Mouse (Mus musculus): ENCODE results near the gene Ksr2. TPM values are rescaled to one million over a fixed set of nuclear protein-coding genes. Genes with fewer than 3 reads are reported as not detected.
"Not testable (repeated sequence)": the region's sequence is repeated elsewhere in the genome, so short reads cannot be mapped to it uniquely, and the experiment has no call there.

The Ksr2 gene
- total RNA-seq, 2 experiments from 2014 or later, result 0.02 TPM; not detected in 1

DNA sequence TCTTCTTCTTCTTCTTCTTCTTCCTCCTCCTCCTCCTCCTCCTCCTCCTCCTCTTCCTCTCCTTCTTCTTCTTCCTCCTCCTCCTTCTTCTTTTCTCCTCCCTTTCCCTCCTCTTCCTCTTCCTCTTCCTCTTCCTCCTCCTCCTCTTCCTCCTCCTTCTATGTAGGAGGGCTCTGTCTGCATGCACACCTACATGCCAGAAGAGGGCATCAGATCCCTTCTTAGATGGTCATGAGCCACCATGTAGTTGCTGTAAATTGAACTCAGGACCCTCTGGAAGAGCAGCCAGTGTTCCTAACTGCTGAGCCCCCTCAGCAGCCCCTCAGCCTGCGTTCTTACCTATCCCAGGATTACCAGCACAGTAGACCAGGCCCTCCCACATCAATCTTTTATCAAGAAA is 170.6 kb downstream of the Ksr2 start:
- no peak for DNase-seq
- intact Hi-C loops (cut with DNase I), result no loop called here

GRCm38 (mm10) chr5:117589266-117589665 is 175.5 kb downstream of the Ksr2 start:
- intact Hi-C loops (cut with DNase I), result no loop called here
- no peak for DNase-seq

- no peak for DNase-seq
- intact Hi-C loops (cut with DNase I), result no loop called here
These were observed 179.5 kb downstream of the Ksr2 start for GRCm38 (mm10) chr5:117593273-117593672.

DNA sequence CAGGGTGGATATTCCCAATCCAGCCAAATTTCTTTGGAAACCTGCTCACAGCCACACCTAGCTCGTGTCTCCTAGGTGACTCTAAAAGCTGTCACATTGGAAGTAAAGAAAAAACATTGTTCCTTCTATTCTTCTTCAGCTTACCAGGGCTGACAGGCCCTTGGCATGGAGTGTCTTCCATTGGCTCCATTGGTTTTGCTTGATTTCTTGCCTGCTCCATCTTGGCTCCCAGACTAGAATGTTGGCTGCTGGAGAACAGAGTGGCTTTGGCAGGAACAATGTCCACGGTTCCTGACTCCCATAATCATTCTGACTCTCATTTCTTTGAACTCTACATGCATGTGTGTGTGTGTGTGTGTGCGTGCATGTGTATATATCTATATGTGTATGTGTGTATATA is 183.0 kb downstream of the Ksr2 start:
- DNase-seq, result no peak
- intact Hi-C loops (cut with DNase I), result no loop called here

DNA sequence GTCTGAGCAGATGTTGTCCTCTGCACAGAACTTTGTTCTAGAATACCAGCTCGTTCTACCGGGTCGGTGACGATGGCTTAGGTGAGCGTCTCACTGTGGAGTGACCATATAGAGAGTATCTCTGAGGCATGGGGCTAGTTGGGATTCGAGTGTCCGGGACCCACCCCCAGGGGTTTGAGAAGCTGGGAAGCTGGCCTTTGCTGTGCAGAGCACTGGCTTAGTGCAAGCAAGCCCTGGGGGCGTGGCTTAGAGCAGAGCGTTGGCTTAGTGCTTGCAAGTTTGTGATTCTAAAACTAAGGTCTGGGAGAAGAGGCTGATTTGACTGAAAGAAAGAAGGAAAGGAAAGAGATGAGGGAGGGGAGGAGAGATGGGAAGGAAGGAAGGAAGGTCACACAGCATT is 188.2 kb downstream of the Ksr2 start:
- no peak for DNase-seq
- intact Hi-C loops (cut with DNase I), result no loop called here

DNA sequence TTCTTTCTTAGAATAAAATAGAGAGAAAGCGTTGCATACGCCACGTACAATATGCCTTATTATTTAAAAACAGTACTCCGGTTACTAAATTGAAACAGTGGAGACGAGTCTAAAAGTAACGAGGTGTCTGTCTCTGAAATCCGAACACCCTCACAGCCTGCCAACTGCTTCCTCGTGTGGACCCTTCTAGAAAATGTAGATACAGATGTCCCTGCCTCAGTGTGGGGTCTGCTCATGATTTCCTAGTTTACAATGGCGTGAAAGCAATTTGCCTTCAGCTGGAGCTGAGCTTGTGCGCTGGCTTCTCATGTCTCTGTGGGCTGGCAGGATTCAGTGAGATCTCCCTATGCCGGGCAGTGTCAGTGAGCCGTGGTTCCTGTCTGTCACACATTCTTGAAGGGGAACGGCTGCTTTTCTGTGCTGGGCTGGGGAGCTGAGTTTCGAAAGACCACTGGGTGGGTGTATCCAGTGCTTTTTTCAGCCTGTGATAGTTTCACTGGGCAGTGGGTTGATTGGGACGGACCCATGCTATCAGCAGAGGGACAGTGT is 194.0 kb downstream of the Ksr2 start:
- no peak for DNase-seq
- intact Hi-C loops (cut with DNase I), result no loop called here

GRCm38 (mm10) chr5:117614331-117615024 is 200.7 kb downstream of the Ksr2 start:
- peak; percentile 71 to 83 for DNase-seq
- intact Hi-C loops (cut with DNase I), result loop anchor here (2.0 kb wide), 2 partner anchors 222 to 318 kb away; no protein-coding TSS in a partner anchor

GRCm38 (mm10) chr5:117620292-117620691 is 206.5 kb downstream of the Ksr2 start:
- DNase-seq, result no peak

GRCm38 (mm10) chr5:117622221-117622620 is 208.4 kb downstream of the Ksr2 start:
- intact Hi-C loops (cut with DNase I), result no loop called here
- no peak for DNase-seq

More at GRCm38 (mm10) chr5:117620292-117620691, 206.5 kb downstream of the Ksr2 start:
- intact Hi-C loops (cut with DNase I), result no loop called here

GRCm38 (mm10) chr5:117623206-117623605 is 209.4 kb downstream of the Ksr2 start:
- intact Hi-C loops (cut with DNase I); DNase-seq: not testable (repeated sequence)

GRCm38 (mm10) chr5:117626907-117627306 is 213.1 kb downstream of the Ksr2 start:
- DNase-seq, result no peak
- intact Hi-C loops (cut with DNase I), result no loop called here

GRCm38 (mm10) chr5:117628351-117628750 is 214.6 kb downstream of the Ksr2 start:
- intact Hi-C loops (cut with DNase I), result no loop called here
- DNase-seq, result peak; percentile 4 to 25

GRCm38 (mm10) chr5:117629570-117629969 is 215.8 kb downstream of the Ksr2 start:
- intact Hi-C loops (cut with DNase I), result no loop called here
- no peak for DNase-seq

GRCm38 (mm10) chr5:117635211-117635610 is 221.4 kb downstream of the Ksr2 start:
- intact Hi-C loops (cut with DNase I), result no loop called here
- DNase-seq, result no peak

DNA sequence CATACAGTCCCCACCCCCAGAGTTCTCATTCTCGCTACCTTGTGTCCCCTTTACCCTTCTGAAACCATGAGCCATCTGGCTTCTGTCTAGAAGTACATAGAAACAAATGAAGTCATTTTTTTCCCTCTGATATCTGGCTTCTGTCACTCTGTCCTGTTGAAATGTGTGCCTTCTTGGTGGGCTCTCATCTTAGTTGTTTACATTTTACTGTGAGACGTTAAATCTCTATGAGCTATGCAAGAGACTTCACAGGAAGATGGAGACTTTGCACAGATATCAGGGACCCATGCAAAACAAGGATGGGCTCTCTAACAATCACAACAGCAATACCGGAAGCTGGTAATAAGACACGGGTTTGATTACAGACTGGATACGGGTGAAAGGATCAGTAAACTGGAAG is 222.0 kb downstream of the Ksr2 start:
- intact Hi-C loops (cut with DNase I), result no loop called here
- DNase-seq, result no peak

DNA sequence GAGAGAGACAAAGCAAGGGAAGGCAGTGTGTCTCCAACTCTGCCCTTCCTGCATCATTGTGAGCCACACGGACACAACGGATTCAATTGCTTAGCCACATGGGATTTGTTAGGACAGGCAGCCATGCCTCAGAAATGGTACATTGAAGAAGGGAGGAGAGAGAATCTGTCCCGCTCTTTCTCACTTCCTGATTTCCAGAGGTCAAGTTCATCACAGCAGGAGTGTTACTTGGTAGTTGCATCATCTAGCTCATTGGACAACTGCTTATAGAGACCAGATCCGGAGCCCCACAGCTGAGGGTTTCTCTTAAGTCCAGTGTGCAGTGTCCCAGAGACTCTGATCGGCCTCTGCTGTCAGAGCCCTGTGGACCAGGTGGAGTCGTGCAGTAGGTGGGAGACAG is 227.8 kb downstream of the Ksr2 start:
- intact Hi-C loops (cut with DNase I), result no loop called here
- DNase-seq, result no peak

DNA sequence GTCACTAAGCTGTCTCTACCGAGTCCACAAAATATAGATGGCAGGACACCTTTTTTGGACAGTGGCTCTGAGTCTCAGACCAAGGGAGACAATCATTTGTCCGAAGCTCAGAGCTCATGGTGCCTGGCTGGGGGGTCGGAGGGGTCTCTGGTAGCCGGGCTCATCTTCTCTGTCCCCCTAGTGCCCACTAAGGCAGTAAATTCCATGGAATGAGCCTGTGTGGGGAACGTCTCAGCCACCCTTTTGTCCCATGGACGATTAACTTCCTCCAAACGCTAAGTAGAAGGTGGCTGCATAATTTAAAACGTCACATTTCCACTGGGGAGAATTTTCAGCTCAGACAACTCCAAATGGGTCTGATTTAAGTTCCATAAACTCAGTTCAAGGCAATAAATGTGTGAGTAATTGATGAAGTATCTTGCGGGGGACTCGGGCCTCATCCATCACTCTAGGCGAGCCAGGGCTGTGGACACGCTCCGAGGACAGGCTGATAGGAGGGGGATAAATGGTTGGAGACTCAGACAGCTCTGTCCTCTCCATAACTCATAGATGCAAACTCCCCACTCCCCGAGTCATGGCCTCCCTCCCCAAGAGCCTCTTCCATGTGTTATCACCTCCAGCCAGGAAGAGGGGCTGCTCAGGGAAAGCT is 237.6 kb downstream of the Ksr2 start:
- DNase-seq, result no peak
- intact Hi-C loops (cut with DNase I), result no loop called here

GRCm38 (mm10) chr5:117658641-117659040 is 244.8 kb downstream of the Ksr2 start:
- intact Hi-C loops (cut with DNase I), result no loop called here
- no peak for DNase-seq

DNA sequence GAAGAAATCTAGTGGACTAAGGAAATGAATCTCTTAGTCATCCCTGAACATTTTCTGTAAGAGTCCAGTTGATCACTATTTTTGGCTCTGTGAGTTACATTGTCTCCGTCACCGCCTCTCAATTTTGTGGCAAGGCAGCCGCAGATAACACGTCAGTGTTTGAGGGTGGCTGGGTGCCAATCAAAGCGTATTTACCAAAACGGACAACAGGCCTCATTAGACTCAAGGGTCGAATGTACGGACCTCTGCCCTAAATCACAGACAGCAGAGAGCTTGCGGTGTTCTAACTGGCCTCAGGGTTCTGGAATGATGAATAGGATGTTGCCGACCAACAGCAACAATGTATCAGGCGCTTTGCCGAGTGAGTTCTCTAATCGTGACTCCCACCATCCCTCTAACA is 245.8 kb downstream of the Ksr2 start:
- DNase-seq, result no peak
- intact Hi-C loops (cut with DNase I), result no loop called here

GRCm38 (mm10) chr5:117665181-117665580 is 251.4 kb downstream of the Ksr2 start:
- no peak for DNase-seq
- intact Hi-C loops (cut with DNase I), result no loop called here

DNA sequence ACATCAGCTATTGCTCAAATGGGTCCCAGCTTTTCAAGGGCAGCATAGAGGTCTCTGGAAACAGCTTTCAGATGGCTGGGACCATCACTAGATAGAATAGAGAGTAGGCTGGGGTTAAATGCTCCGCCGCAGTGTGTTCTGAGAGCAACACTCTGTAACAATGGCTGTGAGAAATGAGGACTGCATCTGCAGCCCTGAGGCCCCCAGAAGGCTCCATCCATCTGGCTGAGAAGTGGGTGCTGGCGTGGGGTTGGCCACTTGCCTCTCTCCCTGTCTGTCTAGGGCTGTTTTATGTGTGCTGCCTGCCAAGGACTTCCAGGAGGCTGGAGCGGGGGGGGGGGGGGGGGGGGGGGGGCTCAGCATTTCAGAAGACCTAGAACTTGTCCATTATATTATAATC is 253.5 kb downstream of the Ksr2 start:
- intact Hi-C loops (cut with DNase I), result no loop called here
- no peak for DNase-seq

DNA sequence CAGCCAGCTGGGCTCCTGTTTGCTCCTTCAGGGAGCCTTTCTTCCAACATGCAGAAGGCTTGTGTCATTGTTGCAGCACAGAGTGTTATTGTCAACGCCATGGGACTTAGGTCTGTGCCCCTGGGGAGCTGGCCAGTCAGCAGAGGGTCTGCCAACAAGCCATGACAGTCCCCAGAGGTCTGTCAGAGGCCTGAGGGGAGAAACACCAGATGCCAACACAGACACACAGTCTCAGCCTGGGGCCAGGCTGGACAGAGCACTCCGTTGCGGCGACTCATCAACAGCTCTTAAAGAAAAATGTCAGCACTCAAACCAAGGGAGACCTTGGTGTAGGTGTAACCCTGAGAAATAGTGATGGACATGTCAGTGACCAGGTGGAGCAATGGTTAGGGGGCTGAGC is 255.5 kb downstream of the Ksr2 start:
- no peak for DNase-seq
- intact Hi-C loops (cut with DNase I), result no loop called here

Measured in heart, postnatal 14 days (tissue).